ENCODE assay signal across 24 mouse cellular contexts in the genomic region with DNA sequence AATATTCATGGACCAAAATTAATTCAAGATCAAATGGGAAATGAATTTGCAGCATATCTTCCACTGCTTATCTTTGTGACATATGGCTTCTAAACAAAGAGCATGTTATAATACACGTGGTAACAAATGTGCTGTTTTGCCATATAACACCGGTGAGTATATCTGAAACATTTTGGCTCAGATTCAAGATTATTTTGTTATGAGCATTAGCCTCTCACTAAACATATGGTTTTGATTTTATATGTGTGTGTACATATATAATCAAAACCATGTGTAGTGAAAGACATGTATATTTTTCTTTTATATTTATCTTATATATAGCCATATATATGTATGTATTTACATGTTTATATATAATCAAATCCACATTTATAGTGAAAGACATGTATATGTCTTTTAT. TPM values are rescaled to one million over a fixed set of nuclear protein-coding genes. Genes with fewer than 3 reads are reported as not detected.
DNase-seq lines count a peak whose midpoint lies in the region; ATAC-seq lines count a peak whose summit lies in the region.
"Had no signal": no experiment of that assay in that cellular context is flagged by ENCODE, and none has a peak within 500 bp of the region (broad histone marks: within the 10 kb centered on the region; RNA-seq: fewer than 3 reads in every experiment).

No protein-coding gene starts in this region.

- no peak overlapping the region for H3K4me3 ChIP-seq in embryonic facial prominence, embryonic 11.5 days (ENCODE audit: low read depth, low read length)
- no peak overlapping the region for H3K4me3 ChIP-seq in embryonic facial prominence, embryonic 10.5 days
- H3K4me3 ChIP-seq in embryonic facial prominence, embryonic 14.5 days (ENCODE audit: low read depth, low read length): no peak overlapping the region
- H3K4me3 ChIP-seq in limb, embryonic 13.5 days: no peak overlapping the region
- H3K4me3 ChIP-seq in midbrain, embryonic 15.5 days: no peak overlapping the region
- H3K4me3 ChIP-seq: embryonic facial prominence, embryonic 13.5 days; forebrain, embryonic 13.5 days; forebrain, embryonic 15.5 days had no signal

- H3K4me1 ChIP-seq in embryonic facial prominence, embryonic 11.5 days (ENCODE audit: control insufficient read depth, insufficient read depth, low read length): no peaks in the 10 kb centered on the region
- no peaks in the 10 kb centered on the region for H3K4me1 ChIP-seq in embryonic facial prominence, embryonic 10.5 days
- peaks cover 9% of the 10 kb centered on the region for H3K4me1 ChIP-seq in embryonic facial prominence, embryonic 14.5 days (ENCODE audit: control insufficient read depth, insufficient read depth, low read length)
- H3K4me1 ChIP-seq in limb, embryonic 13.5 days: peaks cover 27% of the 10 kb centered on the region
- H3K4me1 ChIP-seq in midbrain, embryonic 15.5 days: no peaks in the 10 kb centered on the region
- H3K4me1 ChIP-seq: forebrain, embryonic 13.5 days; forebrain, embryonic 15.5 days had no signal

- no peaks in the 10 kb centered on the region for H3K27me3 ChIP-seq in embryonic facial prominence, embryonic 11.5 days (ENCODE audit: control insufficient read depth, insufficient read depth, low read length)
- H3K27me3 ChIP-seq in embryonic facial prominence, embryonic 10.5 days (replicated peaks; ENCODE audit: low read depth, poor library complexity, severe bottlenecking): no peaks in the 10 kb centered on the region
- H3K27me3 ChIP-seq in embryonic facial prominence, embryonic 14.5 days (replicated peaks; ENCODE audit: control insufficient read depth, insufficient read depth, low read length): no peaks in the 10 kb centered on the region
- no peaks in the 10 kb centered on the region for H3K27me3 ChIP-seq in limb, embryonic 13.5 days
- no peaks in the 10 kb centered on the region for H3K27me3 ChIP-seq in midbrain, embryonic 15.5 days (replicated peaks)
- H3K27me3 ChIP-seq: embryonic facial prominence, embryonic 13.5 days; forebrain, embryonic 13.5 days; forebrain, embryonic 15.5 days had no signal

- no peak for ATAC-seq in embryonic facial prominence, embryonic 11.5 days (replicated peaks; ENCODE audit: insufficient number of reproducible peaks, low FRiP score, low TSS enrichment, low read depth)
- ATAC-seq in embryonic facial prominence, embryonic 14.5 days (ENCODE audit: low read depth): no peak
- 0 out of 2 replicates have a peak, but pooled peaks have one; percentile 48 for ATAC-seq in limb, embryonic 13.5 days (ENCODE audit: low FRiP score, low read depth)
- ATAC-seq in midbrain, embryonic 15.5 days (replicated peaks): no peak
- ATAC-seq: activated CD4-positive, CD25-positive, alpha-beta regulatory T cell, adult 4 months; forebrain, embryonic 13.5 days; forebrain, embryonic 15.5 days; forebrain, postnatal 0 days; Patski had no signal

- peak; percentile 41 for DNase-seq in embryonic facial prominence, embryonic 11.5 days (ENCODE audit: low spot score)
- no peak for DNase-seq in embryonic facial prominence, embryonic 10.5 days (ENCODE audit: low spot score)
- DNase-seq in 3T3-L1 (ENCODE audit: low read depth, low spot score): peak; percentile 17
- peak; percentile 56 for DNase-seq in embryonic facial prominence, embryonic 14.5 days (ENCODE audit: low spot score)
- DNase-seq in retina, postnatal 1 day: no peak
- DNase-seq in adrenal gland, postnatal 4 days (ENCODE audit: low spot score in 2 of 2): no peak
- DNase-seq: adrenal gland, adult 8-10 months; adrenal gland, postnatal 14 days; adrenal gland, postnatal 36 days; cerebellum, adult 11 months; cerebellum, adult 18-20 months; cerebellum, adult 8-10 months; cerebellum, adult 9-11 months; cerebellum, postnatal 14 days; cerebellum, postnatal 36 days; embryo, embryonic 11 days; forebrain, postnatal 0 days had no signal

- H3K9me3 ChIP-seq in embryonic facial prominence, embryonic 11.5 days (replicated peaks; ENCODE audit: control insufficient read depth, low read length): no peaks in the 10 kb centered on the region
- H3K9me3 ChIP-seq in embryonic facial prominence, embryonic 10.5 days: no peaks in the 10 kb centered on the region
- no peaks in the 10 kb centered on the region for H3K9me3 ChIP-seq in embryonic facial prominence, embryonic 14.5 days (ENCODE audit: control insufficient read depth, low read length)
- no peaks in the 10 kb centered on the region for H3K9me3 ChIP-seq in limb, embryonic 13.5 days
- no peaks in the 10 kb centered on the region for H3K9me3 ChIP-seq in midbrain, embryonic 15.5 days
- H3K9me3 ChIP-seq: embryonic facial prominence, embryonic 13.5 days; forebrain, embryonic 13.5 days; forebrain, embryonic 15.5 days had no signal

- no peak overlapping the region for H3K27ac ChIP-seq in embryonic facial prominence, embryonic 11.5 days (replicated peaks; ENCODE audit: low read depth, low read length)
- no peak overlapping the region for H3K27ac ChIP-seq in embryonic facial prominence, embryonic 10.5 days (replicated peaks)
- H3K27ac ChIP-seq in embryonic facial prominence, embryonic 14.5 days (replicated peaks; ENCODE audit: low read depth, low read length): no peak overlapping the region
- H3K27ac ChIP-seq in limb, embryonic 13.5 days: no peak overlapping the region
- no peak overlapping the region for H3K27ac ChIP-seq in midbrain, embryonic 15.5 days
- H3K27ac ChIP-seq: forebrain, embryonic 13.5 days; forebrain, embryonic 15.5 days had no signal

- H3K36me3 ChIP-seq in embryonic facial prominence, embryonic 11.5 days (replicated peaks; ENCODE audit: control insufficient read depth, insufficient read depth, low read depth, low read length): no peaks in the 10 kb centered on the region
- no peaks in the 10 kb centered on the region for H3K36me3 ChIP-seq in embryonic facial prominence, embryonic 10.5 days (replicated peaks)
- no peaks in the 10 kb centered on the region for H3K36me3 ChIP-seq in embryonic facial prominence, embryonic 14.5 days (ENCODE audit: control insufficient read depth, insufficient read depth, low read length)
- H3K36me3 ChIP-seq in limb, embryonic 13.5 days: no peaks in the 10 kb centered on the region
- no peaks in the 10 kb centered on the region for H3K36me3 ChIP-seq in midbrain, embryonic 15.5 days (replicated peaks)
- H3K36me3 ChIP-seq: embryonic facial prominence, embryonic 13.5 days; forebrain, embryonic 15.5 days had no signal

- 51% methylated on average over 2 of the region's 2 CpGs for WGBS in embryonic facial prominence, embryonic 11.5 days
- WGBS in embryonic facial prominence, embryonic 10.5 days: 77% methylated on average over 2 of the region's 2 CpGs
- WGBS in embryonic facial prominence, embryonic 14.5 days: 30% methylated on average over 2 of the region's 2 CpGs
- 29% methylated on average over 2 of the region's 2 CpGs for WGBS in limb, embryonic 13.5 days
- WGBS in midbrain, embryonic 15.5 days: 79% methylated on average over 2 of the region's 2 CpGs

- no peak overlapping the region for H3K9ac ChIP-seq in embryonic facial prominence, embryonic 11.5 days (replicated peaks; ENCODE audit: low read length)
- H3K9ac ChIP-seq in embryonic facial prominence, embryonic 14.5 days (ENCODE audit: low read depth, low read length): no peak overlapping the region
- H3K9ac ChIP-seq in limb, embryonic 13.5 days: no peak overlapping the region
- no peak overlapping the region for H3K9ac ChIP-seq in midbrain, embryonic 15.5 days
- H3K9ac ChIP-seq: embryonic facial prominence, embryonic 13.5 days; forebrain, embryonic 13.5 days; forebrain, embryonic 15.5 days; forebrain, postnatal 0 days had no signal

- H3K4me2 ChIP-seq in embryonic facial prominence, embryonic 11.5 days (ENCODE audit: low read depth, low read length): no peak overlapping the region
- H3K4me2 ChIP-seq in embryonic facial prominence, embryonic 14.5 days (ENCODE audit: low read depth, low read length): no peak overlapping the region
- no peak overlapping the region for H3K4me2 ChIP-seq in limb, embryonic 13.5 days (replicated peaks)
- no peak overlapping the region for H3K4me2 ChIP-seq in midbrain, embryonic 15.5 days
- H3K4me2 ChIP-seq: embryonic facial prominence, embryonic 13.5 days; forebrain, embryonic 13.5 days; forebrain, embryonic 15.5 days had no signal

RNA-seq across cellular contexts. Expression of a gene that starts 44.9 kb away (rescaled TPM):
- 4.3 and 5.2 TPM in 2 replicates for polyA plus RNA-seq in embryonic facial prominence, embryonic 11.5 days (2014; fragmentation: Nextera tagmentation; extraction: Ambion mirVana)
- polyA plus RNA-seq in embryonic facial prominence, embryonic 10.5 days (2016; fragmentation: Nextera tagmentation; extraction: Ambion mirVana): 2.1 and 3.6 TPM in 2 replicates
- polyA plus RNA-seq in embryonic facial prominence, embryonic 14.5 days (2014; fragmentation: Nextera tagmentation; extraction: Ambion mirVana): 23.6 and 23.8 TPM in 2 replicates
- 5.0 and 6.1 TPM in 2 replicates for polyA plus RNA-seq in limb, embryonic 13.5 days (2015; fragmentation: Nextera tagmentation; extraction: Ambion mirVana)
- total RNA-seq in adrenal gland, postnatal 4 days (2021): 10 to 100 TPM; 13.6 to 16.8 TPM
- polyA plus RNA-seq in midbrain, embryonic 15.5 days (2015; fragmentation: Nextera tagmentation; extraction: Ambion mirVana): 8.7 and 11.4 TPM in 2 replicates

Comparison
In these comparisons a context has a peak if more than half of its experiments do, and no peak if none do; other contexts are left out.
1. DNase-seq: peak in embryonic facial prominence, embryonic 11.5 days (single experiment), 3T3-L1 (single experiment) and embryonic facial prominence, embryonic 14.5 days (single experiment); none in embryonic facial prominence, embryonic 10.5 days (single experiment), retina, postnatal 1 day (single experiment) and adrenal gland, postnatal 4 days (0 of 2).